Mouse (Mus musculus): ENCODE data around the gene Card19. TPM values are rescaled to one million over a fixed set of nuclear protein-coding genes. Genes with fewer than 3 reads are reported as not detected.
A peak's percentile ranks its signal among the peaks of the same experiment; 100 is the strongest.

Card19 gene
- total and polyA plus RNA-seq, 3 experiments: 15.8 to 51.8 TPM; not detected in 1

GRCm38 (mm10) chr13:49245251-49245650 is 29.4 kb upstream of the Card19 start:
- H3K36me3 ChIP-seq (ENCODE audit: control insufficient read depth in 1 of 2, insufficient read depth in 2 of 2, low read length in 2 of 2): peaks cover 0 to 7% of the 10 kb centered on the region in 2 experiments; a peak in 2 of 4 replicates
- DNase-seq (ENCODE audit: low read depth, low spot score): no peak
- no peaks in the 10 kb centered on the region for H3K27me3 ChIP-seq (ENCODE audit: control insufficient read depth in 1 of 2, insufficient read depth in 2 of 2, low read length in 2 of 2)
- H3K4me1 ChIP-seq (ENCODE audit: control insufficient read depth in 1 of 2, insufficient read depth in 2 of 2, low read length in 2 of 2): peaks cover 3 to 22% of the 10 kb centered on the region in 2 experiments
- H3K79me2 ChIP-seq (ENCODE audit: control insufficient read depth, insufficient read depth, low read length, poor library complexity): no peaks in the 10 kb centered on the region
- TF ChIP-seq HCFC1 (IDR thresholded peaks at IDR 0.05; ENCODE audit: low read depth, low read length) (no peak), MAFK (IDR thresholded peaks at IDR 0.05; ENCODE audit: borderline replicate concordance, low read depth, low read length) (no peak), ZKSCAN1 (IDR thresholded peaks at IDR 0.05; ENCODE audit: low read depth, low read length) (no peak), POLR2AphosphoS2 (IDR thresholded peaks at IDR 0.05; ENCODE audit: low read length) (no peak), USF2 (IDR thresholded peaks at IDR 0.05; ENCODE audit: borderline replicate concordance in 1 of 2, insufficient read depth in 1 of 2, low read depth in 1 of 2, low read length in 2 of 2) (no peak), NELFE (IDR thresholded peaks at IDR 0.05; ENCODE audit: low read depth, low read length) (no peak), NRF1 (IDR thresholded peaks at IDR 0.05; ENCODE audit: insufficient read depth, low read depth, low read length, poor library complexity, severe bottlenecking) (no peak), CTCF (IDR thresholded peaks at IDR 0.05 in 2 of 3, conservative IDR thresholded peaks at IDR 0.05 in 1 of 3; ENCODE audit: control insufficient read depth in 1 of 3, insufficient read depth in 1 of 3, low read depth in 2 of 3, low read length in 3 of 3, poor library complexity in 1 of 3, severe bottlenecking in 1 of 3) (no peak), POLR2AphosphoS5 (IDR thresholded peaks at IDR 0.05; ENCODE audit: borderline replicate concordance, low read depth, low read length) (no peak), BHLHE40 (IDR thresholded peaks at IDR 0.05; ENCODE audit: borderline replicate concordance, low read depth, low read length) (no peak), TCF12 (IDR thresholded peaks at IDR 0.05; ENCODE audit: low read depth, low read length) (no peak), ZMIZ1 (IDR thresholded peaks at IDR 0.05; ENCODE audit: low read depth, low read length) (no peak), GABPA (IDR thresholded peaks at IDR 0.05; ENCODE audit: low read depth, low read length) (no peak), E2F4 (IDR thresholded peaks at IDR 0.05; ENCODE audit: borderline replicate concordance, low read depth, low read length) (no peak), ETS1 (IDR thresholded peaks at IDR 0.05; ENCODE audit: low read depth, low read length) (no peak), TAL1 (IDR thresholded peaks at IDR 0.05; ENCODE audit: low read length) (no peak)
- H3K27ac ChIP-seq (ENCODE audit: control insufficient read depth, low read depth, low read length): no peak overlapping the region
- no peak overlapping the region for H3K9ac ChIP-seq (ENCODE audit: control insufficient read depth, low read depth, low read length, poor library complexity, severe bottlenecking)
- no peak overlapping the region for H3K4me3 ChIP-seq (ENCODE audit: control insufficient read depth in 1 of 2, insufficient read depth in 1 of 2, low read depth in 2 of 2, low read length in 2 of 2)
- no peaks in the 10 kb centered on the region for H3K9me3 ChIP-seq (replicated peaks; ENCODE audit: insufficient read depth, low read length)

DNA sequence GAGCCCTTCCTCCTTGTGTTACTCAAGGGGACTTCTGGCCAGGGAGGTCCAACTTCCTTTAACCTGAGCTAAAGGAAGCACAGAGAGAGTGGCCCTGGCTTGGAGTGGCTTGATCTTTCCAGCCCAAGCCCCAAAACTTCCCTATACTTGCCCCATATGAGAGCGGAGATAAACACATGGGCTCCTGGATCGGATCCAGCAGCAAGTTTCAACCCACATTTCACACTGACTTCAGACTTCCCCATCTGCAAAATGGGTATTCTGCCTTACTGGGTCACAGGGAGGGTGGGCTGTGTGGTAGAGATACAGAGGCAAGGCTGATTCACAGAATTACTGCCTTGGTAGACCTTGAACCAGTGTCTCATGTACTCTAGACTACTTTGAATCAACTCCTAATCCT is 27.7 kb upstream of the Card19 start:
- peak overlapping the region; percentile 34 for H3K9ac ChIP-seq (ENCODE audit: control insufficient read depth, low read depth, low read length, poor library complexity, severe bottlenecking)
- no peaks in the 10 kb centered on the region for H3K79me2 ChIP-seq (ENCODE audit: control insufficient read depth, insufficient read depth, low read length, poor library complexity)
- peaks cover 0 to 7% of the 10 kb centered on the region in 2 experiments; a peak in 2 of 4 replicates for H3K36me3 ChIP-seq (ENCODE audit: control insufficient read depth in 1 of 2, insufficient read depth in 2 of 2, low read length in 2 of 2)
- peak; percentile 93 for DNase-seq (ENCODE audit: low read depth, low spot score)
- TF ChIP-seq ETS1 (IDR thresholded peaks at IDR 0.05; ENCODE audit: low read depth, low read length) (peak; percentile 96), POLR2AphosphoS2 (IDR thresholded peaks at IDR 0.05; ENCODE audit: low read length) (no peak), TBP (IDR thresholded peaks at IDR 0.05; ENCODE audit: low read depth, low read length) (0 out of 2 replicates have a peak, but pooled peaks have one; percentile 36), TCF12 (IDR thresholded peaks at IDR 0.05; ENCODE audit: low read depth, low read length) (peak; percentile 81), MAZ (IDR thresholded peaks at IDR 0.05; ENCODE audit: low read depth, low read length) (peak; percentile 66; the same call in 1 of the 2 replicates), HCFC1 (IDR thresholded peaks at IDR 0.05; ENCODE audit: low read depth, low read length) (peak; percentile 41; the same call in 1 of the 2 replicates), USF1 (IDR thresholded peaks at IDR 0.05; ENCODE audit: low read depth, low read length) (no peak), MXI1 (IDR thresholded peaks at IDR 0.05; ENCODE audit: low read depth, low read length) (peak; percentile 63), MYC (IDR thresholded peaks at IDR 0.05; ENCODE audit: low read depth, low read length) (peak; percentile 87; the same call in 1 of the 2 replicates), MAX (IDR thresholded peaks at IDR 0.05; ENCODE audit: low read length) (peak; percentile 70; the same call in 1 of the 2 replicates), CHD1 (IDR thresholded peaks at IDR 0.05; ENCODE audit: low read depth, low read length) (no peak), CHD2 (IDR thresholded peaks at IDR 0.05; ENCODE audit: low read length) (no peak), TAL1 (IDR thresholded peaks at IDR 0.05; ENCODE audit: low read length) (peak; percentile 84), RAD21 (IDR thresholded peaks at IDR 0.05; ENCODE audit: low read depth, low read length) (no peak), RCOR1 (IDR thresholded peaks at IDR 0.05; ENCODE audit: low read depth, low read length) (peak; percentile 88), MYB (IDR thresholded peaks at IDR 0.05; ENCODE audit: low read depth, low read length) (no peak), EP300 (IDR thresholded peaks at IDR 0.05; ENCODE audit: low read depth in 1 of 2, low read length in 2 of 2) (peak; percentile 75 to 86), ZKSCAN1 (IDR thresholded peaks at IDR 0.05; ENCODE audit: low read depth, low read length) (0 out of 2 replicates have a peak, but pooled peaks have one; percentile 61), GATA1 (IDR thresholded peaks at IDR 0.05; ENCODE audit: low read depth, low read length) (peak; percentile 84), SIN3A (IDR thresholded peaks at IDR 0.05; ENCODE audit: low read length) (peak; percentile 83), BHLHE40 (IDR thresholded peaks at IDR 0.05; ENCODE audit: borderline replicate concordance, low read depth, low read length) (no peak)
- H3K4me1 ChIP-seq (ENCODE audit: control insufficient read depth in 1 of 2, insufficient read depth in 2 of 2, low read length in 2 of 2): peaks cover 3 to 21% of the 10 kb centered on the region in 2 experiments
- no peaks in the 10 kb centered on the region for H3K9me3 ChIP-seq (replicated peaks; ENCODE audit: insufficient read depth, low read length)
- peak overlapping the region; percentile 90 for H3K27ac ChIP-seq (ENCODE audit: control insufficient read depth, low read depth, low read length)
- H3K4me3 ChIP-seq (ENCODE audit: control insufficient read depth in 1 of 2, insufficient read depth in 1 of 2, low read depth in 2 of 2, low read length in 2 of 2): no peak overlapping the region
- H3K27me3 ChIP-seq (ENCODE audit: control insufficient read depth in 1 of 2, insufficient read depth in 2 of 2, low read length in 2 of 2): no peaks in the 10 kb centered on the region
